Mouse (Mus musculus): ENCODE data around the gene 1700021F05Rik. TPM values are rescaled to one million over a fixed set of nuclear protein-coding genes. Genes with fewer than 3 reads are reported as not detected.

1700021F05Rik gene
- polyA plus RNA-seq, 1 experiment from 2014 or later: 106 TPM

DNA sequence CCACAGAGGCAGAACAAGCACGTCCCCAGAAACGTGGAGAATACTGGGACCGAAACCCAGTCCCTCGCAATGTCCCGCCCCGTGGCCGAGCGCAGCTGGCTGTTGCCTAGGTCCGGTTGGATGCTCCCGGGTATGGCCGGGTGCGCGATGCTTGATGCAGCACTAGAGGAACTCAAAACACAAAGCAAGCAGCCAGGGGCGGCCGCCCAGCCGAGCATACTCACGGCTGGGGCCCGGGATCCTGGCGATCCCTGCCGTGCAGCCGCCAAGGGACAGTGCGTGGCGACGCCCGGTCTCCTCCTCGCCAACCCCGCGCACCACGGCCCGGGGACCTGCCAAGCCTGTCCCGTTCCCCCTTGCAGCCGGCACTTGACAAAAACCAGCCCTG is 37.6 kb upstream of the 1700021F05Rik start:
- H3K9ac ChIP-seq (ENCODE audit: low read depth, low read length): peak overlapping the region; percentile 90
- ATAC-seq (replicated peaks; ENCODE audit: insufficient number of reproducible peaks, low FRiP score, low TSS enrichment): peak; percentile 62
- H3K4me2 ChIP-seq: peak overlapping the region; percentile 95
- under 1% methylated on average over 30 of the region's 32 CpGs for WGBS (ENCODE audit: insufficient replicate concordance)
- no peaks in the 10 kb centered on the region for H3K9me3 ChIP-seq (replicated peaks; ENCODE audit: control insufficient read depth, low read length)
- peak overlapping the region; percentile 60 for H3K4me3 ChIP-seq (ENCODE audit: low read depth, low read length)
- no peaks in the 10 kb centered on the region for H3K4me1 ChIP-seq (ENCODE audit: control insufficient read depth, insufficient read depth, low read length)
- no peaks in the 10 kb centered on the region for H3K36me3 ChIP-seq (ENCODE audit: control insufficient read depth, insufficient read depth, low read length)
- no peaks in the 10 kb centered on the region for H3K27me3 ChIP-seq (ENCODE audit: control insufficient read depth, insufficient read depth, low read length)
- peak overlapping the region; percentile 95 for H3K27ac ChIP-seq (ENCODE audit: low read depth, low read length)

DNA sequence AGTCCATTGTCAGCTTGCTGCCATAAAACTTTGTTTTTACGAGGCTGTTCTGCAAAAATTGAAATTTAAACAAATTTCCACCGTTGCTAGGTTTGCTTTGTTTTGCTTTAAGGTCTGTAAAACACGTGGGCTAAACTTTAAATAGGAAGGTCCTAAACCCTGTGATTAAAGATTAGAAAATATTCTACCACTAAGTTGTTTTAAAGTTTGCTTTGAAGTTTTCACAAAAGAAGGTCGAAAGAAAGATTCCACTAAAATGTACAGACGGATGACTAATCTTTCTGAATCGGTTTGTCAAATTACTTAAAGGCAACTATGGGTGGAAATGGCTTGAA is 37.2 kb upstream of the 1700021F05Rik start, which contains the start of gene Cd24a:
Cd24a (plus strand) TSS at position 288 of the 335 bp plus-strand sequence.
- Histone ChIP-seq H3K4me2 (peak within 1 kb of the TSS; percentile 95), H3K4me3 (ENCODE audit: low read depth, low read length) (peak within 1 kb of the TSS; percentile 60), H3K9ac (ENCODE audit: low read depth, low read length) (peak within 1 kb of the TSS; percentile 90), H3K9me3 (replicated peaks; ENCODE audit: control insufficient read depth, low read length) (no peaks in the 10 kb centered on the region), H3K4me1 (ENCODE audit: control insufficient read depth, insufficient read depth, low read length) (no peaks in the 10 kb centered on the region), H3K27ac (ENCODE audit: low read depth, low read length) (peak within 1 kb of the TSS; percentile 95), H3K27me3 (ENCODE audit: control insufficient read depth, insufficient read depth, low read length) (no peaks in the 10 kb centered on the region), H3K36me3 (ENCODE audit: control insufficient read depth, insufficient read depth, low read length) (no peaks in the 10 kb centered on the region)
- no peak for ATAC-seq (replicated peaks; ENCODE audit: insufficient number of reproducible peaks, low FRiP score, low TSS enrichment)
- WGBS (ENCODE audit: insufficient replicate concordance): 1% methylated on average over 6 of the region's 6 CpGs

DNA sequence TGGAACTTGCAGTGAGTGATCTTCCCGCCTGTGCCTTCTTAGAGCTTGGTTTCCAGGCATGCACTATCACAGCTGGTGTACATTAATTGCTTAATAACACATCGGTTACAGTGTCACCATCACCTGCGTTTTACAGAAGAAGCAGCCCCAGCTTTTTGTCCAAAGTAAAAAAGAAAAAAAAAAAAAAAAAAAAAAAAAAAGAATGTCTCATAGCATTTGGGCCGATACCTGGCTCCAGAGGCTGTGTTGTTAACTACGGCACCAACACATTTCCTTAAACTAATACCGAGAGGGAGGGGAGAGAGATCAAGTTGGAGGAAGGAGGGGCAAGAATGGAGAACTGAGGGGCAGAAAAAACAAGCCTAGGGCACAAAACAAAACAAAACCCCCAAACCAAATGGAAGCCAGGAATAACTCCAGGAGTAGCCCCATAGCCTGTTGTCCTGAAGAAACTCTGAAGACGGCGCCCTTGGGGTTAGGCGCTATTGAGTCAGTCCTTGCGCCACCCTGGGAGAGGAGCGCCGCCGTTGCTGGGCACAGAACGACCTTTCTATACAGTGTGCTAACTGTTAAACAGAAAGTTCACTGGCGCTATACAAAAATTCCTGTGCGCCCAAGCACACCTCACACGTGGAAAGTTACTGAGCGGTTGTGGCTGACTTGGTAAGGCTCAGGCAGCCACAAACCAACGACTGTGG is 36.7 kb upstream of the 1700021F05Rik start:
- peak overlapping the region; percentile 95 for H3K4me2 ChIP-seq
- no peaks in the 10 kb centered on the region for H3K36me3 ChIP-seq (ENCODE audit: control insufficient read depth, insufficient read depth, low read length)
- H3K27me3 ChIP-seq (ENCODE audit: control insufficient read depth, insufficient read depth, low read length): no peaks in the 10 kb centered on the region
- no peak for ATAC-seq (replicated peaks; ENCODE audit: insufficient number of reproducible peaks, low FRiP score, low TSS enrichment)
- no peaks in the 10 kb centered on the region for H3K9me3 ChIP-seq (replicated peaks; ENCODE audit: control insufficient read depth, low read length)
- 19% methylated on average over 19 of the region's 19 CpGs for WGBS (ENCODE audit: insufficient replicate concordance)
- H3K27ac ChIP-seq (ENCODE audit: low read depth, low read length): no peak overlapping the region
- H3K9ac ChIP-seq (ENCODE audit: low read depth, low read length): peak overlapping the region; percentile 56; the same call in 1 of the 2 replicates
- H3K4me3 ChIP-seq (ENCODE audit: low read depth, low read length): peak overlapping the region; percentile 60
- no peaks in the 10 kb centered on the region for H3K4me1 ChIP-seq (ENCODE audit: control insufficient read depth, insufficient read depth, low read length)

DNA sequence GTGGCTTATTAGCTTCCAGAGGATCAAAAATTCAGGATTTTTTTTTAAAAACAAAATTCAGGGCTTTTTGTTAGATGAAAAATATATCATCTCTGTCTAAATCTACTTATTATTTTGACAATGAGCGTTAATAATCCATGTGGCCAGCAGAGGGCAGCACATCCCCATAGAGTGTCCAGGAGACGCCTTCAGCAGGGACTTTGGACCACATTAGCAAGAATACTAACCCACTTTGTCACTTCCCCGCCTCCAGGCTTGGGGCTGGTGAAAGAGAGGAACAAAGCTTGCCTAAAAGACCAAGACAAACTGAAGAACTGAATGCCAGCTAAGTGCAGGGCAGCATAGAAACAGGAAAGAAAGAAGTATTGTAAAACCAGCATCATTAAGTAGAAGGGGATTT is 34.2 kb upstream of the 1700021F05Rik start:
- WGBS (ENCODE audit: insufficient replicate concordance): 2% methylated on average over 3 of the region's 3 CpGs
- ATAC-seq (replicated peaks; ENCODE audit: insufficient number of reproducible peaks, low FRiP score, low TSS enrichment): no peak
- no peaks in the 10 kb centered on the region for H3K4me1 ChIP-seq (ENCODE audit: control insufficient read depth, insufficient read depth, low read length)

DNA sequence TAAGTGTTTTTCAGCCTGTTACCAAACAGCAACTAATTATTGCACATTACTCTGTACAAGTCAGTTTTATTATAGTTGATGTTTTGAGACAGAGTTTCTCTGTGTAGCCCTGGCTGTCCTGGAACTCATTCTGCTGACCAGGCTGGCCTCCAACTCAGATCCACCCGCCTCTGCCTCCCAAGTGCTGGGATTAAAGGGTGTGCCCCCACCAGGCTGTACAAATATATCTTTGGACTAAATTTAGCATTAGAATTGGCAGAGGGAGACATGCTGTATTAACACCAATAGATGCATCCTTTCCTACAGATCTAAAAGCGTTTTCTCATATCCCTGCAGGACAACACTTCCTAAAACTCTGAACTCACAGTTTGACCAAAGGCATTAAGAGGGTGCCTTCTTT is 33.6 kb upstream of the 1700021F05Rik start:
- Histone ChIP-seq H3K36me3 (ENCODE audit: control insufficient read depth, insufficient read depth, low read length) (no peaks in the 10 kb centered on the region), H3K4me2 (no peak overlapping the region), H3K27me3 (ENCODE audit: control insufficient read depth, insufficient read depth, low read length) (no peaks in the 10 kb centered on the region), H3K27ac (ENCODE audit: low read depth, low read length) (no peak overlapping the region), H3K4me1 (ENCODE audit: control insufficient read depth, insufficient read depth, low read length) (no peaks in the 10 kb centered on the region), H3K9me3 (replicated peaks; ENCODE audit: control insufficient read depth, low read length) (peaks cover 2% of the 10 kb centered on the region), H3K9ac (ENCODE audit: low read depth, low read length) (no peak overlapping the region), H3K4me3 (ENCODE audit: low read depth, low read length) (no peak overlapping the region)
- no peak for ATAC-seq (replicated peaks; ENCODE audit: insufficient number of reproducible peaks, low FRiP score, low TSS enrichment)
- WGBS (ENCODE audit: insufficient replicate concordance): 84% methylated on average over 2 of the region's 2 CpGs

More for the DNA sequence above, 34.2 kb upstream of the 1700021F05Rik start:
- H3K9me3 ChIP-seq (replicated peaks; ENCODE audit: control insufficient read depth, low read length): peaks cover 2% of the 10 kb centered on the region
- H3K27me3 ChIP-seq (ENCODE audit: control insufficient read depth, insufficient read depth, low read length): no peaks in the 10 kb centered on the region
- no peak overlapping the region for H3K4me2 ChIP-seq
- H3K36me3 ChIP-seq (ENCODE audit: control insufficient read depth, insufficient read depth, low read length): no peaks in the 10 kb centered on the region
- H3K27ac ChIP-seq (ENCODE audit: low read depth, low read length): no peak overlapping the region
- no peak overlapping the region for H3K9ac ChIP-seq (ENCODE audit: low read depth, low read length)
- H3K4me3 ChIP-seq (ENCODE audit: low read depth, low read length): no peak overlapping the region

DNA sequence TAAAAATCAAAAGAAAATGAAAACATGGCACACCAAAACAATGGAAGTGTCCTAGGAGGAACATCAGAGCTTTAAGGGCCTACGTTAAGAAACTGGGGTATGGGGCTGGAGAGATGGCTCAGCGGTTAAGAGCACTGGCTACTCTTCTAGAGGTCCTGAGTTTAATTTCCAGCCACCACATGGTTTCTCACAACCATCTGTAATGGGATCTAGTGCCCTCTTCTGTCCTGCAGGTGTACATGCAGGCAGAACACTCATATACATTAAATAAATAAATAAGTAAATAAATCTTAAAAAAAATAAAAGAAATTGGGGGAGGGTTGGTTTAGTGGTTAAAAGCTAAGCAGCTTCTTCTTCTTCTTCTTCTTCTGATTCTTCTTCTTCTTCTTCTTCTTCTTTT is 20.5 kb upstream of the 1700021F05Rik start:
- Histone ChIP-seq H3K4me2 (no peak overlapping the region), H3K27ac (ENCODE audit: low read depth, low read length) (no peak overlapping the region), H3K4me3 (ENCODE audit: low read depth, low read length) (no peak overlapping the region), H3K4me1 (ENCODE audit: control insufficient read depth, insufficient read depth, low read length) (no peaks in the 10 kb centered on the region), H3K27me3 (ENCODE audit: control insufficient read depth, insufficient read depth, low read length) (no peaks in the 10 kb centered on the region), H3K36me3 (ENCODE audit: control insufficient read depth, insufficient read depth, low read length) (no peaks in the 10 kb centered on the region), H3K9ac (ENCODE audit: low read depth, low read length) (no peak overlapping the region), H3K9me3 (replicated peaks; ENCODE audit: control insufficient read depth, low read length) (no peaks in the 10 kb centered on the region)
- 70% methylated on average over 2 of the region's 2 CpGs for WGBS (ENCODE audit: insufficient replicate concordance)
- no peak for ATAC-seq (replicated peaks; ENCODE audit: insufficient number of reproducible peaks, low FRiP score, low TSS enrichment)

DNA sequence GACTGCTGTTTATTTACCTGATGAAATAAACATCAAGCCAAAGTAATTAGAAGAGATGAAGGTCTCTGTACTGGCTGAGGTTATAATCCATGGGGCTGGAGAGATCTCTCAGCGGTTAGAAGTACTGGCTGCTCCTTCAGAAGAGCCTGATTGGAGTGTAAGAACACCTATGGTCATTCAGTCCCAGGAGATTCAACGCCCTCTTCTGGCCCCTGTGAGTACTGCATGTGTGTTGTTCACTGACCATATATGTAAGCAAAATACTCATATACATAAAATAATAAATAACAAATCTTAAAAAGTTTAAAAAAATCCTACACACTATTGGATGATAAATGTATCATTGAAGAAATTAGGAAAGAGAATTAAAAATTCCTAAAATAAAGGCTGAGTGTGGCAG is 20.0 kb upstream of the 1700021F05Rik start:
- Histone ChIP-seq H3K27me3 (ENCODE audit: control insufficient read depth, insufficient read depth, low read length) (no peaks in the 10 kb centered on the region), H3K9me3 (replicated peaks; ENCODE audit: control insufficient read depth, low read length) (no peaks in the 10 kb centered on the region), H3K36me3 (ENCODE audit: control insufficient read depth, insufficient read depth, low read length) (no peaks in the 10 kb centered on the region), H3K4me2 (no peak overlapping the region), H3K27ac (ENCODE audit: low read depth, low read length) (no peak overlapping the region), H3K4me1 (ENCODE audit: control insufficient read depth, insufficient read depth, low read length) (no peaks in the 10 kb centered on the region), H3K4me3 (ENCODE audit: low read depth, low read length) (no peak overlapping the region), H3K9ac (ENCODE audit: low read depth, low read length) (no peak overlapping the region)
- WGBS (ENCODE audit: insufficient replicate concordance): 26% methylated on average over 2 of the region's 2 CpGs
- no peak for ATAC-seq (replicated peaks; ENCODE audit: insufficient number of reproducible peaks, low FRiP score, low TSS enrichment)

DNA sequence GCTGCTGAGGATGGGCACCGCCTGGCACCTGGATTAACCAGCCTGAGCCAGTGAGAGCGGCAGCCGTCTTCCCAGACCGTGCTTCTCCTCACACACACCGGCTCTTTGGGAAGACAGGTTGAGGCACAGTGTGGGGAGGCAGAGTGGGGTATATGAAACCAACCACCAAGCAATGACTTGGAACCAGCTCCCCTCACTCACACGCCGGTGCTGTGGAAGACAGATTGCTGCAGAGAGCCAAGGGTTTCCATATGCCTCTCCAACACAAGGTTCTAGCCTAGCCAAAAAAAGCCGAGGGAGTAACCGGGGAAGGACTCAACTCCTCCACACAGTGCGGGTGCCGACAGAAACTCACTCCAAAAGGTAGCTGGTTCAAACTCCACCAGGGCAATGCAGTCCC is 18.5 kb upstream of the 1700021F05Rik start:
- 65% methylated on average over 11 of the region's 11 CpGs for WGBS (ENCODE audit: insufficient replicate concordance)
- H3K4me2 ChIP-seq: no peak overlapping the region
- no peaks in the 10 kb centered on the region for H3K36me3 ChIP-seq (ENCODE audit: control insufficient read depth, insufficient read depth, low read length)
- no peak for ATAC-seq (replicated peaks; ENCODE audit: insufficient number of reproducible peaks, low FRiP score, low TSS enrichment)
- H3K27ac ChIP-seq (ENCODE audit: low read depth, low read length): no peak overlapping the region
- no peaks in the 10 kb centered on the region for H3K4me1 ChIP-seq (ENCODE audit: control insufficient read depth, insufficient read depth, low read length)
- H3K9me3 ChIP-seq (replicated peaks; ENCODE audit: control insufficient read depth, low read length): no peaks in the 10 kb centered on the region
- no peak overlapping the region for H3K9ac ChIP-seq (ENCODE audit: low read depth, low read length)
- no peaks in the 10 kb centered on the region for H3K27me3 ChIP-seq (ENCODE audit: control insufficient read depth, insufficient read depth, low read length)
- H3K4me3 ChIP-seq (ENCODE audit: low read depth, low read length): no peak overlapping the region

DNA sequence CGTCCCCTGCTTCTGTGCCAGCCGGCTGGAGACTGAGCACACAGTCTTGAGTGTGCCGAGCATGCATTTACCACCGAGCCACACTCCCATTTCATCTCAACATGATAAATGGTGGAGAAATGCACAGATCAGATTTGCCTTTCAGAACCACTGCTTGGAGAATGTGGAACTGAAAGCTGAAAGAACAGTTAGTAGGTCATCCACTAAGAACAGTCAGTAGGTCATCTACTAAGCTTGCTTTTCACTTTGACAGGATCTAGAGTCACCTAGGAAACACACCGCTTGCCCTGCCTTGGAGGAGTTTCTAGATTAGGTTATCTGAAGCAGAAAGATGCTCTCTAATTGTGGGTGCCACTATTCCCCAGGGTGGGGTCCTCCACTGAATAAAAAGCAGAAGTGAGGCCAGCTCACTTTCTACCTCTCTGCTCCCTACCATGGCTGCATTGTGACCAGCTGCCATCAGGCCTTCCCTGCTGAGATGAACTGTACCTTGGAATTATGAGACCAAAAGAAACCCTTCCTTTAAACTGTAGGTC is 16.9 kb upstream of the 1700021F05Rik start:
- no peak for ATAC-seq (replicated peaks; ENCODE audit: insufficient number of reproducible peaks, low FRiP score, low TSS enrichment)
- no peaks in the 10 kb centered on the region for H3K4me1 ChIP-seq (ENCODE audit: control insufficient read depth, insufficient read depth, low read length)
- 68% methylated on average over 5 of the region's 5 CpGs for WGBS (ENCODE audit: insufficient replicate concordance)
- H3K4me3 ChIP-seq (ENCODE audit: low read depth, low read length): no peak overlapping the region
- no peaks in the 10 kb centered on the region for H3K27me3 ChIP-seq (ENCODE audit: control insufficient read depth, insufficient read depth, low read length)
- H3K36me3 ChIP-seq (ENCODE audit: control insufficient read depth, insufficient read depth, low read length): no peaks in the 10 kb centered on the region
- H3K9ac ChIP-seq (ENCODE audit: low read depth, low read length): no peak overlapping the region
- H3K9me3 ChIP-seq (replicated peaks; ENCODE audit: control insufficient read depth, low read length): 0 out of 2 replicates have a peak, but pooled peaks cover 4% of the 10 kb centered on the region
- H3K27ac ChIP-seq (ENCODE audit: low read depth, low read length): no peak overlapping the region
- H3K4me2 ChIP-seq: no peak overlapping the region

Data from heart, embryonic 11.5 days (tissue).